Mouse (Mus musculus) neural tube, embryonic 12.5 days (tissue): ENCODE measurements around the gene Scrn3. TPM values are rescaled to one million over a fixed set of nuclear protein-coding genes. Genes with fewer than 3 reads are reported as not detected.

Experiments used
- ATAC-seq: fragments of 200-750 bp; cut with Nextera tagmentation; 2 replicates; pipeline ENCODE4 v1.8.0; 2017; ENCODE audit warnings: low read depth, mild to moderate bottlenecking, moderate TSS enrichment, moderate library complexity; ENCODE audit not compliant: low FRiP score
- H3K27ac ChIP-seq: fragments of 300-500 bp; sonication (generic); 2 replicates; pipeline ENCODE4 v1.5.1; 2016
- H3K27me3 ChIP-seq: fragments of 300-500 bp; sonication (generic); replicated peaks from 2 replicates; pipeline ENCODE4 v1.6.1; 2016; ENCODE audit warnings: mild to moderate bottlenecking
- H3K36me3 ChIP-seq: fragments of 300-500 bp; sonication (generic); 2 replicates; pipeline ENCODE4 v1.6.1; 2016; ENCODE audit warnings: mild to moderate bottlenecking
- H3K4me1 ChIP-seq: fragments of 300-500 bp; sonication (generic); 2 replicates; pipeline ENCODE4 v1.6.1; 2016
- H3K4me2 ChIP-seq: fragments of 300-500 bp; sonication (generic); replicated peaks from 2 replicates; pipeline ENCODE4 v1.6.1; 2016; ENCODE audit warnings: mild to moderate bottlenecking
- H3K4me3 ChIP-seq: fragments of 300-500 bp; sonication (generic); 2 replicates; pipeline ENCODE4 v1.5.1; 2016
- H3K9ac ChIP-seq: fragments of 300-500 bp; sonication (generic); 2 replicates; pipeline ENCODE4 v1.6.1; 2016; ENCODE audit warnings: mild to moderate bottlenecking
- H3K9me3 ChIP-seq: fragments of 300-500 bp; sonication (generic); 2 replicates; pipeline ENCODE4 v1.6.1; 2016; ENCODE audit warnings: mild to moderate bottlenecking
- WGBS: fragments of 180-500 bp; shearing (Covaris S2); methylation state at CpG from one replicate; pipeline ENCODE4 v1.1.7; 2016; 5-methylcytosine and 5-hydroxymethylcytosine counted together
- polyA plus RNA-seq: library from polyadenylated mRNA; unstranded; fragments of >200 nt; fragmentation: Nextera tagmentation; extraction: Ambion mirVana; gene quantifications from 2 replicates; pipeline ENCODE4 v1.2.1, GENCODE M21; 2016

Gene Scrn3
- polyA plus RNA-seq: 11.2 and 12.3 TPM in 2 replicates

DNA sequence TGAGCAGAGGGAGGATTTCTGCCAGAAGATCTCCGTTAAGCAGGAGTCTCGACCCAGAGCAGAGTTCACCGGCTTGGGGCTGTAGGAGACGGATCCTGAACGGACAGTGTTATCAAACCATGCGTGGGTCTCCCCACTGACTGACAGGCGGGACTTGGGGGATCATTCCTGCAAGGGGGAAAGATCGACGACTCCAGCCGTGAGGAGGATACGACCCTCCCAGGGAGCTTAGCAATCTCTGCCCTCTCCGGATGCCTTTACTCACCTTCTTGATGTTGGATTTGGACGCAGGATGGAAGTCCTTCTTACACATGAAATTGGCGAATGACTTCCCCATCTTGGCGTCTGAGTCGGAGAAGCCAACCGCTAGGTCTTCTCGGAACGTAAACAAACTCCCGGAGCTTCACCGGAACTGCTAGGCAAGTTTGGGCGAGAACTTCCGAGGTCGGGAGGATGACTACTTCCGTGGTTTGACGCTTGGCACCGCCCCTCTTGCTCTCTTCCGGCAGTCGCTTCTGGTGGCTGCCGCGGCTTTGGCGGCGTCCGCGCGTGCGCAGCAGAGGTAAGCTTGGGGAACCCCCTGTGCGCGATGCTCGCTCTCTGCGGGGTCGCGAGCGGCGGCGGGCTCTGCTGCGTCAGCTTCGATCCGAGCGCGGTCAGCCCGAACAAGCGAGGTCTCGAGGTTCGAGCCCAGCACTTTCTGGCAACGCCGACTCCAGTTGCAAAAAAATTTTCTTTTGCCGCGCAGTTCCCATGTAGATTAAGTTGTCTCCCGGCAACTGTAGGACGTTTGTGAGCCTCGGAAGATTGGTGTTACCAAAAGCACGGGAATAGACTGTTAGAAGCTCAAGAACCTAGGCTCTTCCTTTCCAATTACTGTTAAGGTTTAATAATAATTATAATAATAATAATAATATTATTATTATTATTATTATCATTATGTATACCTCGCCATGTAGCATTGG is at the start of gene Scrn3, which contains the start of gene Cir1:
Scrn3 (plus strand) TSS at position 450 of the 965 bp plus-strand sequence.
Cir1 (minus strand) TSS at position 550 of the 965 bp plus-strand sequence.
- H3K4me3 ChIP-seq: peak within 1 kb of the TSS; percentile 83
- H3K36me3 ChIP-seq: peaks cover 21% of the 10 kb centered on the region
- peaks cover 11% of the 10 kb centered on the region for H3K4me1 ChIP-seq
- under 1% methylated on average over 64 of the region's 64 CpGs for WGBS
- ATAC-seq: peak; percentile 97
- no peaks in the 10 kb centered on the region for H3K9me3 ChIP-seq
- peak within 1 kb of the TSS; percentile 92 for H3K4me2 ChIP-seq
- peak within 1 kb of the TSS; percentile 69 for H3K9ac ChIP-seq
- H3K27me3 ChIP-seq: no peaks in the 10 kb centered on the region
- no peak within 1 kb of the TSS for H3K27ac ChIP-seq

DNA sequence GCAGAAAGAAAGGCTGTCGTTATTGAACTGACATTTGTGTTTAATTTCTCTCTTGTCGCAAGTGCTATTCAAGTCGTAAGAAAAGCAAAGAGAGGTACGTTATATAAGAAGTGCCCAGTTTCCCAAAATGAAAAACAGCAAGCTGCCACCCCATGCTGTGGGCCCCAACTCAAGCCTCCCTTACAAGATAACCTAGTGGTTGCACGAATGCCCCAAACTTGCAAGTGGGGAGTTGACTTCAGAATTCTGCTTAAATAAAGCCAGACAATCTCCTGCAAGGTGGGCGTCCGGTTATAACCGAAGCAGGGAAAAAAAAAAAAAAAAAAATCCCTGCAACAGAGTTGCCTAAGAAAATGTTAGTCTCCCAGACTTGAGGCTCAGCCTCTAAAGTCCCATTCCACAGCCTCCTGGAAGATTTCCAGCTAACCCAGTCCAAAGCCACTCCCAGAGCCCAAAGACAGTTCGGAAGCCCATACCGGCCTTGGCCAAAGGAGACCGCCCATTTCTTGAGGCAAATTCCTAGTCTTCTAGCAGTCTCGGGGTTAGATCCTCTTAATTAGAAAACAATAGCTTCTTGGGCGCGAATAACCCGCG is 49.1 kb upstream of the Scrn3 start:
- Histone ChIP-seq H3K9me3 (no peaks in the 10 kb centered on the region), H3K4me2 (peak overlapping the region; percentile 58), H3K36me3 (no peaks in the 10 kb centered on the region), H3K4me3 (peak overlapping the region; percentile 29), H3K4me1 (peaks cover 7% of the 10 kb centered on the region; the same call in 1 of the 2 replicates), H3K27me3 (peaks cover 63% of the 10 kb centered on the region), H3K27ac (no peak overlapping the region), H3K9ac (no peak overlapping the region)
- WGBS: 7% methylated on average over 16 of the region's 16 CpGs
- ATAC-seq: no peak

DNA sequence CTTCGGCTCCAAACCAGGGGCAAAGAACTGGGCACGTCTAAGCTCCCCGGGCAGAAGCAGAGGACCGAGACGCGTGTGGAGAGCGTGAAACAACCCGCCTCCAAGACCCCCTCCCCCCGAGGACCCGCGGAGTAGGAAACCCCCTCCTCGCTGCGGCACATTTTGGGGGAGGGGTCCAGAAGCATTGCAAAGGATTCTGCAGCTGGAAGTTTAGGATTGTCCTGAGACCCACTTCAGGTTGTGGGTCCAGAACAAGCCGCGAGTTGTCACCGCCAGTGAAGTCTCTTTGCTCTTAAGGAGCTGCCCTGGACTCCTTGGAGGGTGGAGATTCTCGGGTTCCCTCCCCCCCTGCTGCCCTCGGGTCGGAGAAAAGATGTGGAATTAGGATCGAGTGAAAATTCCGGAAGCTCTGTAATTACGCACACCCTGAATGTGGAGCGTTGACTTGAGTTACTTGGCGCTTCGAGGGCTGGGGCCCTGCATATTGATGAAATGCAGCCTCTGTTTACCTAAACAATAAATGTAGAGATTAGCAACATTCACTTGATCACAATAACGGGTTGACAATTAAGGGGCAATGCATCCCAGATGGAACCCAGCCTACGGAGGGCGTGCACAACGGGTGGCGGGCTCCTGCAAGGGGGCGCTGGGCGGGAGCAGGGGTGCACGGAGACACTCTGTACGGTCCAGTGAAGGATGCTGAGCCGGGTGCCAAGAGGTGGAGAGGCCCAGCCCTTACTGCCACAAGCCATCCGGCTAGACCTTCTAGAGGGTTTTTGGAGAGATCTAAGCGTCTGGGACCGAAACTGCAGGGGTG is 48.4 kb upstream of the Scrn3 start:
- no peak for ATAC-seq
- H3K27me3 ChIP-seq: peaks cover 69% of the 10 kb centered on the region
- H3K9me3 ChIP-seq: no peaks in the 10 kb centered on the region
- H3K4me2 ChIP-seq: peak overlapping the region; percentile 58
- 1% methylated on average over 38 of the region's 38 CpGs for WGBS
- H3K4me3 ChIP-seq: peak overlapping the region; percentile 29
- peaks cover 7% of the 10 kb centered on the region; the same call in 1 of the 2 replicates for H3K4me1 ChIP-seq
- H3K36me3 ChIP-seq: no peaks in the 10 kb centered on the region
- H3K9ac ChIP-seq: no peak overlapping the region
- H3K27ac ChIP-seq: no peak overlapping the region

DNA sequence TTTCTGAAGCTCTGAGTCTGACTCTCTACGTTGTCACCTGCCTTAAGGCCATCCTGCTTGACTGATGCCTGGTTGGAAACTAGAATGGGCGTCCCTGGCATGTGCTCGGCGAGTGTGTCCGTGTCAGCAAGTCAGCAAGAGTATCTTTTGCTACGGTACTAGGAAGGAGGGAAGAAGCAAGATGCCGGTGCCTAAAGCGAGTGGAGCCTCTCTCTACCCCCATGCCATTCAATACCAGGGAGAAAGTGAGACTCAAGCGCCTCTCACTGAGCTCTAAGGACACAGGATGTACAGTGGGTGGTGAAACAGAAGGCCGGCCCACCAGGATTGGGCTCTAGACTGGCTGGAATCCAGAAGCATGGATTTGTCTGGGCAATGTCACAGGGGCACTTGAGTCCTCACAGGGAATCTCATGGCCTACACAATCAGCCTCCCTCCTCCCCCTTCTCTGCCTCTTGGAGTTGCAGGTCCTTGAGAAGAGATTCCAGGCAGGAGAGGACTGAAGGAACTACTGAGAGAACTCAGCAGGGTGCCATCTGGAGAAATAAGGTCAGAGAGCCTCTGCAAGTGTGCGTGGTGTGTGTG is 47.7 kb upstream of the Scrn3 start:
- 10% methylated on average over 11 of the region's 11 CpGs for WGBS
- H3K4me3 ChIP-seq: peak overlapping the region; percentile 29; the same call in 1 of the 2 replicates
- ATAC-seq: no peak
- peaks cover 8% of the 10 kb centered on the region; the same call in 1 of the 2 replicates for H3K4me1 ChIP-seq
- H3K4me2 ChIP-seq: peak overlapping the region; percentile 58
- H3K36me3 ChIP-seq: no peaks in the 10 kb centered on the region
- H3K27me3 ChIP-seq: peaks cover 76% of the 10 kb centered on the region
- H3K9ac ChIP-seq: no peak overlapping the region
- H3K27ac ChIP-seq: no peak overlapping the region
- no peaks in the 10 kb centered on the region for H3K9me3 ChIP-seq

DNA sequence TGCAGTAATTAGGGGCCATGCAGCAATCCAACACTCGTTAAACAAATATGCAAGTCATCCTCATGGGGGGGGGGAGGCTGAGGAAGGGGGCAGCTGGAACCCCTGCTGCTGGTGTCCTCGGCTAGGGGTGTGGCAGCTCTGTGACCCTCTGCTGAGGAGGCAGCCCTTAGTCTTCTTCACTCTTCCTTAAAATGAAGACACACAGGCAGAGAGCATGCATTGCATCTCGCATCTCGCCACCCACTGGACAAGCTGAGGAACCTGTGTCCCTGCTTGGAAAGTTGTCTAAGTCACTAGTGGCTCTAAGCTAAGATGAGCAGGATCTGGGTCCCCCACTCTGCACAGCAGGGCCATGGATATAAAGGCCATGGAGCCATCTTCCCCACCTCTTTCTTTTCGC is 46.4 kb upstream of the Scrn3 start:
- Histone ChIP-seq H3K4me1 (peaks cover 13% of the 10 kb centered on the region; the same call in 1 of the 2 replicates), H3K4me2 (no peak overlapping the region), H3K4me3 (no peak overlapping the region), H3K36me3 (no peaks in the 10 kb centered on the region), H3K9me3 (no peaks in the 10 kb centered on the region), H3K27me3 (peaks cover 89% of the 10 kb centered on the region), H3K9ac (no peak overlapping the region), H3K27ac (no peak overlapping the region)
- WGBS: under 1% methylated on average over 5 of the region's 5 CpGs
- peak; percentile 19; the same call in 1 of the 2 replicates for ATAC-seq

DNA sequence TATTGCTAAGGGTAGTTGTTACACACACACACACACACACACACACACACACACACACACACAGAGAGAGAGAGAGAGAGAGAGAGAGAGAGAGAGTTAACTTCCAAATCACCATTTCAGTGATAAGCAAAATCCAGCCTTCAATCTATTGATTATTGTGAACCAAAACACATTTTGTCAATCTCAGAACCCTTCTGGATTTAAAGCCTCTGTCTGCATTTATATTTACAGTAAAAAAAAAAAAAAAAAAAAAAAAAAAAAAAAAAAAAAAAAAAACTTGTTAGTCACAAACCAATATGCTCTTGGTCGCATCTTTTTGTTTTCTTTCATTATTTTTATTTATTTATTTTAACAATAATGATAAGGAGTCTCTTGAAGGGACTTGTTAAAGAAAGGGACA is 45.8 kb upstream of the Scrn3 start:
- Histone ChIP-seq H3K9me3 (no peaks in the 10 kb centered on the region), H3K36me3 (no peaks in the 10 kb centered on the region), H3K4me2 (no peak overlapping the region), H3K27me3 (peaks cover 94% of the 10 kb centered on the region), H3K27ac (no peak overlapping the region), H3K9ac (no peak overlapping the region), H3K4me3 (no peak overlapping the region), H3K4me1 (peaks cover 18% of the 10 kb centered on the region; the same call in 1 of the 2 replicates)
- WGBS: 56% methylated on average over 1 of the region's 1 CpGs
- no peak for ATAC-seq

DNA sequence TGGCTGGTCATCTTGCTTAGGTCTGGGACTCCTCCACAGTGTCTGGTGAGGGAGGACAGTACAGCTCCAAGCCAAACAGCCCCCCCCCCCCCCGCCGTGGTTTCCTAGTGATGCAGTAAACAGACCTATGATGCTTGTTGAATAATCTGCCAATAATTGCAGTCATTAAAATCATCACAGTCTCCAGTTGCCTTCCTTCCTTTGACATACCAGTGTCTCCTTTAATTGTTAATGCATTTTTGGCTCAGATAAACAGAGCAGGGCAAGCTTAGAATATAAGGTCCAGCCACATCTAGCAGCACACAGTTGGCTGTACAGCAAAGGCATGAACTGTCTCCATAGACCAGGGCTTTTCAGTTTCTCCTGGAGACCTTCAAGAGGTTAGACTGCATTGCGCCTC is 45.2 kb upstream of the Scrn3 start:
- peaks cover 22% of the 10 kb centered on the region; the same call in 1 of the 2 replicates for H3K4me1 ChIP-seq
- WGBS: 14% methylated on average over 3 of the region's 3 CpGs
- H3K36me3 ChIP-seq: no peaks in the 10 kb centered on the region
- H3K27me3 ChIP-seq: peaks cover 93% of the 10 kb centered on the region
- no peak overlapping the region for H3K9ac ChIP-seq
- no peak for ATAC-seq
- H3K4me2 ChIP-seq: no peak overlapping the region
- no peak overlapping the region for H3K4me3 ChIP-seq
- no peaks in the 10 kb centered on the region for H3K9me3 ChIP-seq
- no peak overlapping the region for H3K27ac ChIP-seq

DNA sequence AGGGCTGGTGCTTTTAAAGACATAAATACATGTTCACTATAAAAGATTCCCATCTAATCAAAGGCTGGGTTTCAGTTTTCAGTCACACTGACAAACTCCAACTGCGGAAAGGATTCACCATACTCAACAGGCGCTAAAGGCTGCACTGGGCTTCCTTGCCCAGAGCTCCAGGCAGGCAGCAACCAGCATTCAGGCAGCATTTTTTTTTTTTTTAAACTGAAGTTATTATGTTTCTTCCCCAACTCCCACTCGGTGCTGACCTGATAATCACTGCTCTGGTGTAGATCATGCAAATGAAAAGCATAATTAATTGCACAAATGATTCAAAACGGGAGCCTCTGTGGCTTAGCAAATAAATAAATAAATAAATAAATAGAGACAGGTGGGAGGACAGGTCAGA is 44.6 kb upstream of the Scrn3 start:
- Histone ChIP-seq H3K4me3 (no peak overlapping the region), H3K36me3 (no peaks in the 10 kb centered on the region), H3K9me3 (no peaks in the 10 kb centered on the region), H3K9ac (no peak overlapping the region), H3K27me3 (peaks cover 93% of the 10 kb centered on the region), H3K4me2 (no peak overlapping the region), H3K4me1 (peaks cover 25% of the 10 kb centered on the region), H3K27ac (no peak overlapping the region)
- no peak for ATAC-seq
- 1% methylated on average over 4 of the region's 4 CpGs for WGBS

DNA sequence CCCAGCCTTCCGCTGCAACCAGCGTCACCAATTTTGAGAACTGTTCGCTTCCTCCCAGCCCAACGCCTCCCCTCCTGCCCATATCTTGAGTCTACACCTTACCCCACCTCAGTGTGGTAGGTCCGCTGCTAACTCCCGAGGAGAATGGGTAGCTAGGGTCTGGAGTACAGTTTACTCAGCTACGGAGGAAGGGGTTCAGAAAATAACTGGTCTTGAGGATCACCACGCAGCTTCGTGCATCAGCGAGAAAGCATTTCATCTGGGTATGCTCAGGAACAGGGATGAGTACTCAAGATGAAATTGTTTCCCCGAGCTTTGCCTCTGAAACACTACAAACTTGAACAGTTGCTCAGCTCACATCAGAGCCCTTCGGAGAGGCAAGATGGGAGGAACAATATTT is 44.1 kb upstream of the Scrn3 start:
- Histone ChIP-seq H3K36me3 (no peaks in the 10 kb centered on the region), H3K4me3 (no peak overlapping the region), H3K27ac (no peak overlapping the region), H3K27me3 (peaks cover 93% of the 10 kb centered on the region), H3K4me1 (peaks cover 30% of the 10 kb centered on the region), H3K9me3 (no peaks in the 10 kb centered on the region), H3K4me2 (no peak overlapping the region), H3K9ac (no peak overlapping the region)
- 0% methylated on average over 12 of the region's 12 CpGs for WGBS
- no peak for ATAC-seq

DNA sequence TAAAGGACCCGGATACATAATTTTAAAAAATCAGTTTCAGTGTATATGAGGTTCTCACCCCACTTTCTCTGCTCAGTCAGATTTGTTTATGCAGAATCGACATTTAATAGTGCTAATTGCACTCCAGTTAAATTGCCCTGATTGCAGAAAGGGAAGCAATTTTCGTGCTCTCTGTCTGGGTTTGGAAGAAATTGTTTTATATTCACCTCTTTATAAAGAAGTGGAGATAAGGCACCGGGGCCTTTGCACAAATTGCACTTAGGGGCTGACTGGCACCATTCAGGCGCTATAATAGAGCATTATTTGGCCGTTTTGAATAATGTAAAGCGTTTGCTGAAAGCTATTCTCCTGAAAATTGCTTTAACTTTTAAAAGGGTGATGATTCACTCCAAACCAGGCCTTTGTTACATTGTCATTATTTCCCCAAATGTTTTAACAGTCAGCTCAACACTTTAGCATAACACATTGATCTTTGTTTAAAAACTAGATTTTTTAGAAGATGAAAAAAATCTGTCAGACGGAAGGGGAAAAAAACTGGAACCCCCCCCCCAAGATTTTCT is 43.5 kb upstream of the Scrn3 start:
- peaks cover 31% of the 10 kb centered on the region for H3K4me1 ChIP-seq
- no peak overlapping the region for H3K27ac ChIP-seq
- no peak for ATAC-seq
- H3K9ac ChIP-seq: no peak overlapping the region
- no peaks in the 10 kb centered on the region for H3K36me3 ChIP-seq
- no peaks in the 10 kb centered on the region for H3K9me3 ChIP-seq
- peaks cover 93% of the 10 kb centered on the region for H3K27me3 ChIP-seq
- WGBS: 3% methylated on average over 8 of the region's 8 CpGs
- no peak overlapping the region for H3K4me2 ChIP-seq
- no peak overlapping the region for H3K4me3 ChIP-seq

DNA sequence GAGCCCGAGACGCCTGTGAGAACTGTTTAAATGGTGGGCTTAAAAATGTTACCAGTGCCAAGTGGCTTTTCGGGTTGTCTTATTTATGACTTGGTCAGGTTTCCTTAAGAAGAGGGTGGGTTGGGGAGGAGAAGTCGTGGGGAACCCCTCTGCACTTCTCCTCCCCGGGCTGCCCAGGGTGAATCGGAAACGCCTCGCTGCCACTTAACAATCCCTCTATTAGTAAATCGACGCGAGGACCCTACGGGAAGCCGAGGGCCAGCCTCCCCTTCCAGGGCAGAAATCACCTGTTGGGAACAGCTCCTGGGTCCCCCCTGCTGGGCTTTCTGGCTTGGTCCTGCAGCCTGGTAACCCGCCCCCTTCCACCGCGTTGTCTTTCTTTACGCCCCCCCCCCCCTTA is 42.7 kb upstream of the Scrn3 start:
- WGBS: 0% methylated on average over 17 of the region's 17 CpGs
- H3K9ac ChIP-seq: no peak overlapping the region
- H3K27ac ChIP-seq: no peak overlapping the region
- peaks cover 93% of the 10 kb centered on the region for H3K27me3 ChIP-seq
- H3K4me2 ChIP-seq: peak overlapping the region; percentile 14
- no peak overlapping the region for H3K4me3 ChIP-seq
- ATAC-seq: no peak
- H3K4me1 ChIP-seq: peaks cover 37% of the 10 kb centered on the region
- H3K36me3 ChIP-seq: no peaks in the 10 kb centered on the region
- H3K9me3 ChIP-seq: no peaks in the 10 kb centered on the region
